Mouse (Mus musculus) hindbrain, embryonic 13.5 days (tissue): Measurements from ENCODE around the gene Bcas3. TPM values are rescaled to one million over a fixed set of nuclear protein-coding genes. Genes with fewer than 3 reads are reported as not detected.

Experiments
- ATAC-seq: fragments of 200-750 bp; cut with Nextera tagmentation; 2 replicates; pipeline ENCODE4 v1.8.0; 2017; ENCODE audit warnings: moderate TSS enrichment; ENCODE audit not compliant: low FRiP score
- H3K27ac ChIP-seq: fragments of 300-500 bp; sonication (generic); 2 replicates; pipeline ENCODE4 v1.5.1; 2015; ENCODE audit warnings: inconsistent platforms, mild to moderate bottlenecking, moderate library complexity
- H3K27me3 ChIP-seq: fragments of 300-500 bp; sonication (generic); 2 replicates; pipeline ENCODE4 v1.6.1; 2015; ENCODE audit warnings: mild to moderate bottlenecking, inconsistent platforms
- H3K36me3 ChIP-seq: fragments of 300-500 bp; sonication (generic); 2 replicates; pipeline ENCODE4 v1.6.1; 2015; ENCODE audit warnings: mild to moderate bottlenecking, inconsistent platforms
- H3K4me1 ChIP-seq: fragments of 300-500 bp; sonication (generic); replicated peaks from 2 replicates; pipeline ENCODE4 v1.6.1; 2015; ENCODE audit warnings: inconsistent platforms
- H3K4me2 ChIP-seq: fragments of 300-500 bp; sonication (generic); 2 replicates; pipeline ENCODE4 v1.6.1; 2015; ENCODE audit warnings: inconsistent platforms, mild to moderate bottlenecking, moderate library complexity
- H3K4me3 ChIP-seq: fragments of 300-500 bp; sonication (generic); 2 replicates; pipeline ENCODE4 v1.5.1; 2015; ENCODE audit warnings: mild to moderate bottlenecking, inconsistent platforms
- H3K9ac ChIP-seq: fragments of 300-500 bp; sonication (generic); 2 replicates; pipeline ENCODE4 v1.6.1; 2015; ENCODE audit warnings: mild to moderate bottlenecking, inconsistent platforms
- H3K9me3 ChIP-seq: fragments of 300-500 bp; sonication (generic); 2 replicates; pipeline ENCODE4 v1.6.1; 2016; ENCODE audit warnings: inconsistent platforms
- WGBS: fragments of 180-500 bp; shearing (Covaris S2); methylation state at CpG from one replicate; pipeline ENCODE4 v1.1.7; 2015; 5-methylcytosine and 5-hydroxymethylcytosine counted together
- polyA plus RNA-seq: library from polyadenylated mRNA; unstranded; fragments of >200 nt; fragmentation: Nextera tagmentation; extraction: Ambion mirVana; gene quantifications from 2 replicates; pipeline ENCODE4 v1.2.1, GENCODE M21; 2015

The Bcas3 gene
- polyA plus RNA-seq, 1 experiment from 2014 or later, result 34.0 TPM

DNA sequence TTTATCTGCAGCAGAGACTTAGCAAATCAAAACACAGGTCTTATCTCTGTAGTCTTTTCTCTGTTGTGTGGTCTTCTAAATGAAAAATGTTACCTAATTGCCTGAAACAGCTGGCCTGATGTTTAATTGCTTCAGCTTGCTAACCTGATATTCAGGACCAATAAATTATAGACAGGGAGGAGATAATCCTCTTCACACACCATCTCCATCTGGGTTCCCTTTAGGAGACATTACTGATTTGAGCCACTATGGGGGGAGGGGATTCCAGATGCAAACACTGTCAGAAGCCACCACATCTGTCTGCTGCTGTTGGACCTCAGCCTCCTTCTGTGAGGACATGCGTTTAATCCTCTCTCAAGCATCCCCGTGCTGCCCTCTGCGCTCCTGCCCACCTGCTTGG lies 408.2 kb downstream of the Bcas3 start:
- no peak overlapping the region for H3K27ac ChIP-seq
- 84% methylated on average over 3 of the region's 3 CpGs for WGBS
- H3K9ac ChIP-seq, result no peak overlapping the region
- no peaks in the 10 kb centered on the region for H3K36me3 ChIP-seq
- peaks cover 15% of the 10 kb centered on the region for H3K27me3 ChIP-seq
- no peak overlapping the region for H3K4me3 ChIP-seq
- ATAC-seq, result no peak
- H3K4me2 ChIP-seq, result no peak overlapping the region
- H3K9me3 ChIP-seq, result no peaks in the 10 kb centered on the region
- H3K4me1 ChIP-seq, result peaks cover 27% of the 10 kb centered on the region

DNA sequence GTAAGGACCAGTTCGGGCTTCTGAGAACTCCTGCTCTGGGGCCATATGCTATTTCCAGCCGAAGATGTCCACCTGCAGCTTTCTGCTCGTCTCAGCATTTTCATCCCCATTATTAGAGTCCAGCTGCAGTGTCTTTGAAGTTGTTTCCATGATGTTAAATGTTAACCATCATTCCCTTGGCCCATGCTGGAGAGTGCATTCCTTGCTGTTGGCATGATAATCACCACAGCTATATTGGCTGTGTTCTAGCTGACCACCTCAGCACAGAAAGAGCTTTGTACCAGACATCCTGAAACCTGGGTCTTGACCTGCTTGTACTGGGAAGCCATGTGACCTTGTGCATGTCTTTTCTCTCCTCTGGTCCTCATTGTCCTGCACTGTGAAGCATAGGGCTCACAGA lies 410.7 kb downstream of the Bcas3 start:
- H3K4me1 ChIP-seq, result peaks cover 38% of the 10 kb centered on the region
- no peak overlapping the region for H3K4me2 ChIP-seq
- no peaks in the 10 kb centered on the region for H3K9me3 ChIP-seq
- H3K9ac ChIP-seq, result no peak overlapping the region
- peaks cover 26% of the 10 kb centered on the region for H3K27me3 ChIP-seq
- H3K4me3 ChIP-seq, result no peak overlapping the region
- ATAC-seq, result no peak
- H3K36me3 ChIP-seq, result no peaks in the 10 kb centered on the region
- H3K27ac ChIP-seq, result no peak overlapping the region
- whole genome bisulfite sequencing, result 82% methylated on average over 3 of the region's 3 CpGs

- 17% methylated on average over 7 of the region's 7 CpGs for WGBS
- no peak for ATAC-seq
Measured at GRCm38 (mm10) chr11:85766106-85766723, 413.2 kb downstream of the Bcas3 start.

DNA sequence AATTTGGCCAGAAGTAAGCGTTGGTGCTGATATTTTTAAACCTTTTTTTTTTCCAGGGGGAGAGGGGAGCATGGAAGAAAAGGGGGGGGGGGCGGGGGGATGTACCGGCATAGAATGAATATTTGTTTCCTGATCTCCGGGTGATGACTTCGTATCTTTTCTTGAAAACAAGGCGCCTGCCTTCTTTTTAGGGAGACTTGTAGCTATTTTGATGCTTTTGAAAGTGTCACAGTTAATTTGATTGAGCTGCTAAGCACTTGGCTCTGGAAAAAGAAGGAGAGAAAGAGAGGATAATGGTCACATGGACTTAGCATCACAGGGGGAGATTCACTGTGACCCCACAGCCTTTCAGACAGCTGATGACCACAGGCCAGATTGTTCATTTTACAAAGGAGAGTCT lies 413.8 kb downstream of the Bcas3 start:
- Histone ChIP-seq H3K9ac (no peak overlapping the region), H3K27me3 (peaks cover 49% of the 10 kb centered on the region), H3K27ac (no peak overlapping the region), H3K4me3 (no peak overlapping the region), H3K36me3 (no peaks in the 10 kb centered on the region), H3K4me2 (no peak overlapping the region), H3K9me3 (no peaks in the 10 kb centered on the region), H3K4me1 (peaks cover 18% of the 10 kb centered on the region; the same call in 1 of the 2 replicates)
- 23% methylated on average over 6 of the region's 6 CpGs for WGBS
- ATAC-seq, result no peak

More at GRCm38 (mm10) chr11:85766106-85766723, 413.2 kb downstream of the Bcas3 start:
- H3K4me1 ChIP-seq, result peaks cover 21% of the 10 kb centered on the region
- 0 out of 2 replicates have a peak overlapping the region, but pooled peaks have one; percentile 26 for H3K27ac ChIP-seq
- peaks cover 43% of the 10 kb centered on the region for H3K27me3 ChIP-seq
- H3K9ac ChIP-seq, result no peak overlapping the region
- no peaks in the 10 kb centered on the region for H3K36me3 ChIP-seq
- no peak overlapping the region for H3K4me2 ChIP-seq
- no peak overlapping the region for H3K4me3 ChIP-seq
- H3K9me3 ChIP-seq, result no peaks in the 10 kb centered on the region

- Histone ChIP-seq H3K4me3 (no peak overlapping the region), H3K9ac (no peak overlapping the region)
- 80% methylated on average over 2 of the region's 2 CpGs for WGBS
Measured at GRCm38 (mm10) chr11:85769740-85770139, 416.8 kb downstream of the Bcas3 start.

GRCm38 (mm10) chr11:85773391-85773790 lies 420.4 kb downstream of the Bcas3 start:
- Histone ChIP-seq H3K4me2 (no peak overlapping the region), H3K9ac (no peak overlapping the region), H3K27ac (no peak overlapping the region), H3K27me3 (peaks cover 43% of the 10 kb centered on the region), H3K36me3 (no peaks in the 10 kb centered on the region), H3K4me1 (peaks cover 8% of the 10 kb centered on the region), H3K9me3 (no peaks in the 10 kb centered on the region), H3K4me3 (no peak overlapping the region)
- no peak for ATAC-seq
- WGBS, result 58% methylated on average over 4 of the region's 4 CpGs

More at GRCm38 (mm10) chr11:85769740-85770139, 416.8 kb downstream of the Bcas3 start:
- Histone ChIP-seq H3K4me1 (peaks cover 18% of the 10 kb centered on the region; the same call in 1 of the 2 replicates), H3K36me3 (no peaks in the 10 kb centered on the region), H3K27ac (no peak overlapping the region), H3K4me2 (no peak overlapping the region), H3K27me3 (peaks cover 58% of the 10 kb centered on the region), H3K9me3 (no peaks in the 10 kb centered on the region)
- ATAC-seq, result no peak

- 82% methylated on average over 6 of the region's 6 CpGs for WGBS
Measured at GRCm38 (mm10) chr11:85774707-85775106, 421.7 kb downstream of the Bcas3 start.

DNA sequence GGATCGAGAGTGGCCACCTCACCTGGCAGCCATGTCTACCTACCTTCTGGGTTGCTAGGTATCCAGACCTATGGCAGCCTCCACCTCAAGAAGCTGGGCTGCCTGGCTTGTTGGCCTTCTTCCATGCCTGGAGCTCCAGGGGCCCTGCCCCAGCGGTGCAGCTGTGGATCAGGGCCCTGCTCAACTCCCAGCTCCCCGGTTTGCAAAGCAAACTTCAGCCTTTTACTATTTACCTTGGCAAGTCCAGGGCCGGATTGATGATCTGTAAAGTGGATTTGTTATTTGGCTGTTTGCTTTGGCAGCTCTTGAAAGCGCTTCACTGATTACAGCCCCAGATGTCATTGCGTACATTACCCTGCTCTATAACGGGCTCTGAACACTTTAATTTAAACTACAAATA lies 422.5 kb downstream of the Bcas3 start:
- Histone ChIP-seq H3K36me3 (no peaks in the 10 kb centered on the region), H3K27ac (no peak overlapping the region), H3K9ac (no peak overlapping the region), H3K4me3 (no peak overlapping the region), H3K4me1 (peaks cover 8% of the 10 kb centered on the region), H3K9me3 (no peaks in the 10 kb centered on the region), H3K27me3 (peaks cover 34% of the 10 kb centered on the region), H3K4me2 (no peak overlapping the region)
- ATAC-seq, result no peak
- WGBS, result 67% methylated on average over 7 of the region's 7 CpGs

More at GRCm38 (mm10) chr11:85774707-85775106, 421.7 kb downstream of the Bcas3 start:
- Histone ChIP-seq H3K36me3 (no peaks in the 10 kb centered on the region), H3K27me3 (peaks cover 37% of the 10 kb centered on the region), H3K4me1 (peaks cover 8% of the 10 kb centered on the region), H3K27ac (no peak overlapping the region), H3K9ac (no peak overlapping the region), H3K9me3 (no peaks in the 10 kb centered on the region), H3K4me2 (no peak overlapping the region), H3K4me3 (no peak overlapping the region)
- ATAC-seq, result no peak

DNA sequence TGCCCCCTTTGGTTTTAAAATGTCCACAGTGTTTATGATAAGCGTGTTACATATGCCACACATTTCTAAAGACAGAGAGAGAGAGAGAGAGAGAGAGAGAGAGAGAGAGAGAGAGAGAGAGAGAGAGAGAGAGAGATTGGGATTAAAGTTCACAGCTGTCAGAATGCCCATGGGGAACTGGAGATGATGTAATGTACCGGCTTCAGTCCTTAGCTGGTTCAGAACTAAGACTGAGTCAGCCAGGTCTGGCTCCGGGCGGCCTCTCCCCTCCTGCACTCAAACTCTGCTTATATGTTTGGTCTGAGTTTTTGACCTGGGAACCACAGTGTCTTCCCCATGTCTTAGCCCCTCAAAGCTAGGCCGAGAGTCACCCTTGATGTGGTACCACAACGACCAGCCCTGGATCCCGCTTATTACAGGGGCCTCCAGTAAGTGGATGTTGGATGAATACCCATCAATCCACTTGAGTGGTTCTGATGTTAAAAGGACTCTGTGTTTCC lies 423.9 kb downstream of the Bcas3 start:
- H3K4me1 ChIP-seq, result peaks cover 8% of the 10 kb centered on the region
- no peak overlapping the region for H3K9ac ChIP-seq
- 71% methylated on average over 7 of the region's 7 CpGs for WGBS
- H3K9me3 ChIP-seq, result no peaks in the 10 kb centered on the region
- no peak for ATAC-seq
- H3K27me3 ChIP-seq, result peaks cover 23% of the 10 kb centered on the region
- no peak overlapping the region for H3K4me3 ChIP-seq
- no peak overlapping the region for H3K27ac ChIP-seq
- no peak overlapping the region for H3K4me2 ChIP-seq
- no peaks in the 10 kb centered on the region for H3K36me3 ChIP-seq

GRCm38 (mm10) chr11:85777950-85778349 lies 425.0 kb downstream of the Bcas3 start:
- 85% methylated on average over 2 of the region's 2 CpGs for WGBS
- Histone ChIP-seq H3K4me1 (peaks cover 8% of the 10 kb centered on the region), H3K27ac (no peak overlapping the region), H3K4me3 (no peak overlapping the region), H3K36me3 (no peaks in the 10 kb centered on the region), H3K4me2 (no peak overlapping the region), H3K27me3 (peaks cover 13% of the 10 kb centered on the region; the same call in 1 of the 2 replicates), H3K9ac (no peak overlapping the region), H3K9me3 (no peaks in the 10 kb centered on the region)
- no peak for ATAC-seq

DNA sequence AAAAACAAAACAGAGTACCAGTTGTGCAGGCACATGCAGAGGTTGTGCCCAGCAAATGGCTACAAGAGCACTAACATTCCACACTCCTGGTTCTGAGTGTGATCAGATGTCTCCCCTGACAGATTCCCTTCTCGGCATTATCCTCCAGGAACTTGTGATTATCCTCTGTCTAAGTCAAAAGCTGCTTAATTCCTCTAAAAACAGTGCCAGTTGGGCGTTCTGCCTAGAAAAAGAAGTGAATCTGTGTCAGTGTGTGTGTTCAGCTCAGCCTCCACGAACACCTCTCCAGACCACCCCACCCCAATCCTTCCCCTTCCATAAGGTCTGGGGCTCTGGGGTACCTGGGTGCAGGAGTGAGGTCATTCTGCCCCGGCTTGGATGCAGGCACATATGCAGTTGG lies 427.3 kb downstream of the Bcas3 start:
- WGBS, result 85% methylated on average over 4 of the region's 4 CpGs
- Histone ChIP-seq H3K4me2 (no peak overlapping the region), H3K27ac (no peak overlapping the region), H3K9ac (no peak overlapping the region), H3K9me3 (no peaks in the 10 kb centered on the region), H3K4me1 (peaks cover 7% of the 10 kb centered on the region), H3K36me3 (no peaks in the 10 kb centered on the region), H3K4me3 (no peak overlapping the region), H3K27me3 (0 out of 2 replicates have a peak, but pooled peaks cover 11% of the 10 kb centered on the region)
- no peak for ATAC-seq

DNA sequence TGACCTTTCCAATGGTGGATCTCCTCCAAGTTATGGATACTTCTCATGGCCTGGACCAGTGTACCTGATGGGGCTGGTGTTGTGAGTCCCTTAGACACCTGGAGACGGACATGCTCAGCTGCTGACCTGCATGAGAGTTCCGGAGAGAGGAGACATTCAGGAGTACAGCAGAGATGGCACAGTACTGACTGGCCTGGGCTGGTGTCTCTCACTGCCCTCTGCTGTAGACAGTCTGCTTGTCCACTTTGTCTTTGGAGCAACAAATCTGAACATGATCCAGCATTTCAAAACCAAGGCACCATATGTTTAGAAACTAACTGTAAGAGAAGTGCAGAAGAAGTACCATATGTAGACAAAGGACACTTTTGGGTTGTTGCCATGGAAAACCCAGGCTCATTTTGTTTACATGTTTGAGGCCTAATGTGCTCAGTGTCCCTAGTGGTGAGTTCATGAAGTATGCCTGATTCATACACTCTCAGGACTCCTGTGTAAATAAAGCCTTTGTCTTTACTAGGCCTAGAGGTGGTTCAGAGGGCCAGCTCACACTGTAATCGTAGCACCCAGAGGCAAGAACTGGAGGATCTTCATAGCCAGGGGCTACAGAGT lies 433.2 kb downstream of the Bcas3 start:
- Histone ChIP-seq H3K4me3 (no peak overlapping the region), H3K4me2 (no peak overlapping the region), H3K9ac (no peak overlapping the region), H3K36me3 (no peaks in the 10 kb centered on the region), H3K4me1 (no peaks in the 10 kb centered on the region), H3K27ac (no peak overlapping the region), H3K9me3 (no peaks in the 10 kb centered on the region), H3K27me3 (0 out of 2 replicates have a peak, but pooled peaks cover 7% of the 10 kb centered on the region)
- WGBS, result 77% methylated on average over 3 of the region's 3 CpGs
- no peak for ATAC-seq
